Mouse (Mus musculus) cerebellum, adult 2 months (tissue): ENCODE measurements around the gene Faap100.

Experiments used
- CTCF ChIP-seq: fragments of 200-500 bp; IDR thresholded peaks from 2 replicates; pipeline ENCODE4 v1.5.1; 2011; ENCODE audit warnings: low read depth, mild to moderate bottlenecking, control low read depth, low read length, moderate library complexity, borderline replicate concordance; ENCODE audit not compliant: insufficient read depth
- POLR2A ChIP-seq: fragments of 200-500 bp; IDR thresholded peaks from 2 replicates; pipeline ENCODE4 v1.6.1; 2011; ENCODE audit warnings: low read length, control low read depth, borderline replicate concordance; ENCODE audit not compliant: insufficient read depth

DNA sequence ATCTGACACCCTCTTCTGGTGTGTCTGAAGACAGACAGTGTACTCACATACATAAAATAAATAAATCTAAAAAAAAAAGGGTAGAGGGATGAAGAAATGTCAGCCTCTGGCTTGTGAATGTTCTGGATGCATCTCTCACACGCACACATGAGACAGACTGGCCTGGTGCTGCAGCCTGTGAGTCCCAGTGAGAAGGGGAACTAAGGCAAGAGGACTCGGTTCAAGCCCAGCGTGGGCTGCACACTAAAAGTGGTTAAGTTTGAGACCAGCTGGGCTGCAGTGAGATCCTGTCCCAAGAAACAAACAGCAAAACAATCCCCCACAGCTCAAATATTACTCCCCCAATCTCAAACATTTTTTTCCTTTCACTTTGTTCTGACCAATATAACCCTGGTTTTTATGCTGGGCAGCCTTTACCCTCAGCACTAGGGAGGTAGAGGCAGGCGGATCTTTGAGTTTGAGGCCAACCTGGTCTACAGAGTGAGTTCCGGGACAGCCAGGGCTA is 35.9 kb downstream of the Faap100 start:
- no peak for TF ChIP-seq CTCF
- no peak for TF ChIP-seq POLR2A
